Mouse (Mus musculus) thymus, postnatal 10 days (tissue): ENCODE measurements at regions not wholly inside any gene's neighbourhood (a gene's known extent, or its start where the extent isn't known, plus 50 kb on each side); places are given as distances from the start of the nearest gene placed in this dataset.

Source experiments
- DNase-seq, 2 experiments: peaks; one replicate each; pipeline ENCODE4 v3.0.0; 2021; ENCODE audit warnings: low spot score in 2 of 2

DNA sequence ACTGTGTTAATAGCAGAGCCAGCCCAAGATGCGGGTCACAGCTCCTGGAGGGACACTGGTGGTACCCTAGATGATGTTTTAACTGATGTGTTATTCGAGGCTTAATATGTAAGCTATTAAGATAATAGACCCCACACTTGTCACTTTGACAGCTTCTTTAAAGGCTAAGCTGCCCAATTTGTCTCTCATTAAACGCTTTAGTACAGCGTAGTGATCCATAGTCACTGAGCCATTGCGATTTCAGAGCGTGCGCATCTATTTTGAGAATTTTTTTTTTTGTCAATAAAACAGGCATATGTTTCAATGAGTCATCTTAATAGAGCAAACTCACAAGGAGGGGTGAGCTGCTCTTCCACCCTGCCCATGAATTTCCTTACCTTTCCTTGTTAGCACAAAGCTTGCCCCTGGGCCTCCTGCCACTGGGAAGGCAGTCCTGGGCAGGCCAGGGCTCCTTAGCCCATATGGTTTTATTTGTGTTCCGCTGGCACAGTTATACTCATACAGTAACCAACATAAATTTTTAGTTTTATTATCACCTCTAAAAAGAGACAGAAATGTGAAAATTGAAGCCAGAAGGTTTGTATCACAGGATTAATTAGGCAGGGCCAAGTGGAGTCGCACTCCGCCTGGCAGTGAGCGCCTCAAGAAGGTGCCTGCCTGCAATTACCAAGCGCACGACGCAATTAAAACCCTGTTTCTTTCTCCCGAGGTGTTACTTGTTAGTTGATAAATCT is 294.3 kb downstream of the Etv1 start:
- no peak for DNase-seq

DNA sequence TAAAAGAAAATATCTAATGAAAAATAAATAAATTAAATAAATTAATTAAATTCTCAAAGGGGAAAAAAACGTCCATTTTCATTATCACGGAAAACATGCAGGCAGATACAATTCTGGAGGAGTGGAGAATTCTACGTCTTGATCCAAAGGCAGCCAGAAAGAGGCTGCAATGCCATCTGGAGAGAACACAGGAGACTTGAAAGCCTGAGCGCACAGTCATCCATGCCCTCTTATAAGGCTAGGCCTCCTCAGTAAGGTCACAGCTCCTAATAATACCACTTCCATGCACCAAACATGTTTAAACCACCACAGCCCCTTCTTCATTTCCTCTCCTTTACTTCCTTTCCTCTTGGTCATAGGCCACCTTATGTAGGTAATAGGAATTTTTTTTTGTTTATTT is 307.1 kb downstream of the Etv1 start:
- no peak for DNase-seq

DNA sequence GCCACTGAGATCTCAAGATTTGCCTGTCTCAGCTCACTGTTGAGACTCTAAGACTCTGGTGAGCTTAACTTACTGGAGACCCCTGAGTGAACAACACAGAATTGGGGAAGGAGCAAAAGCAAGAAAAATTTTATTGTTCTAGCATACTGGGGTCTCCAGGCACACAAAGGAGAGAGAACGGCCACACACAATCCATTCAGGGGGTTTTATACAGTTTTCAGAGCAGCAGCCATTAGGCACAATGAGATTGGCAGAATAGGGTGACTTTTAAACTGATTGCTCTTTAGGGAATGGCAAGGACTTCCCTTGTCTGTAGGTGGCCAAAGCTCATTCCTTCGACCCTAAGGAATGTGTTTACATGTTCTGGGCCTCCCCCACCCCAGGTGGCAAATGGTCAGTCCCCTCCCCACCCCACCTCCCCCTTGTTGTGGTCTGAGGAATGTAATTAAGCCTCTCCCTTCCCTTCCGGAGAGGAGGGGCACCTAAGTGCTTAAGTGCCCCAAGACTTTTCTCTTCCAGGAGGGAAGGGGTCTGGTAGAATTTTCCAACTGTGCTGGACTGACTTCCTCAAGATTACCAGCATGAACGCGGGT is 315.6 kb downstream of the Etv1 start:
- no peak for DNase-seq

DNA sequence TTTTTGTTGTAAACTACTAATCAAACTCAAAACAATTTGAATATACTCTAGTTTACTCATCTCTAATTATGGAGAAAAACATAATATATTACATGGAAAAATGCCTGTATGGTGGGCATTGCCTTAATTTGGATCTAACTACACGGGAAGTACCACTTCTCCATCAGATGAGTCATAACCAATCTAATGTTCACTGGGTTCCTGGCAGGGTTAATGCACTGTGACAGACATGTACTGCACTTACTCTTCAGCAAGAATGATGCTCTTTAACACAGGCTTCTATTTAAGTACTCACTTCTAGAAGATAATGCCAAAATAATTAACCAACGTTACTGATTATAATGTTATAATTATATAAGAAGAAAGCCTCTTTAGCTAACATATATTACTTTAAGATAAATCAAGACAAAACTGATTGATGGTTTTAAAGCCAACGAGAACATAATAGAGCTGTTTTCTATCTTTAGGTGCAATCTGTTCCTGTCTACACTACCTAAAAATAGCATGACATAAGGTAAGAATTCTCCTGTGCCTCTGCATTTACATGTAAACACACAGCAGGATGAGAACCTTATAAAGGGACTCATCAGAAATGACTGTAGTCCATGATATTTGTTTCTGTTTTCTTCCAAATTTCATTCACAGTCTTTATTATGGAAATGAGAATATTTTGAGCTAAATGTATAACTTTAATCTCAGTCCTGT is 344.4 kb downstream of the Etv1 start:
- no peak for DNase-seq

DNA sequence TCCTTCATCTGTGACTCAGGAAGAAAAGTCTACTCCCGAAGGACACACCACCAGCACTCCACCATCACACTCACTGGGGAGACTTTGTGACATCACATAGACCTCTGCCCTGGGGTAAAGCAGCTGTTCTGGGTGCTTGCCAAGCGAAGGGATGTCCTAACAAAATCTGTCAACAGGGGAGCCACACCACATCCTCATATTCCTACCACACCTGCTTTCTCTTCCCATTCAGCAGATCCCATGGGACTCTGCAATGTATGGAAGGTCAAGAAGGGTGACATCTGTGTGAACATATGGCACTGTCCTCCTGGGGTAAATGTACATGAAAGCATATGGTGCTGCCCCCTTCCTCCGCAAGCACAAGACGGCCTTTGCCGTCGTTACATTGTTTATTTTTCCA is 375.5 kb downstream of the Etv1 start:
- no peak for DNase-seq

DNA sequence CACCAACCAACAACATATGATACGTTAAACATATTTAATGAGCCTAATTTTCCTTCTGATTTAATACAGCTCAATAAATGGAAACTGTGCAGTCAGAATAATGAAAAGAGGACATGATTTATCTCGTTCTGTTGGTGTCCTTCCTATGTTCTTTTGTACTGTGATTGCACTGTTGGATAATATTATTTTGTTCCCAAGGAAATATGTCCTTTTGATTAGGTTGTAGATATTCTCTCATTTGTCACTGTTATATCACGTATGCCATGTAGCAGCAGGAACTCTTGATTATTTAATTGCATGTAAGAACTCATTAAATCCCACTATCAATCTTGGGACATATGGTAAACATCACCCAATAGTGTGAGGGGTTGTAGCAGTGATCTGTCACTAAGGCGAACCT is 397.8 kb downstream of the Etv1 start:
- no peak for DNase-seq

DNA sequence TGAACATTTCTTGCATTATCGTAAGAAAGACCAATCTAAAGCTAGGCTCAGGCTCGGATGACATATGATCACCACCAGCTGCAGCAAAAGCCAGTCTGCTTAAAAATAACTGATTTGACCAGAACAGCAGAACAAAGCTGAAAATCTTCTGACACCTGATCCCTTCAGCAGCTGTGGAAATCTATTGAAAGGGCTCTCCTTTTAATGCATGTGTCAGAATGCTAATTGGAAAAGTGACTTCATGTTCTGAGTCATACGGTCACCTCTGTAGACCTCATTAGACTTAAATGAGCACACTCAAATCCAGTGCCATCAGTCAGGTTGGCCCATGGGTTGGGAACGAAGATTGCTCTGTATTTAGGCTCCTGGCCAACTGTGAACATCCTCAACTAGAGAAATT is 444.9 kb downstream of the Etv1 start:
- DNase-seq, result no peak

DNA sequence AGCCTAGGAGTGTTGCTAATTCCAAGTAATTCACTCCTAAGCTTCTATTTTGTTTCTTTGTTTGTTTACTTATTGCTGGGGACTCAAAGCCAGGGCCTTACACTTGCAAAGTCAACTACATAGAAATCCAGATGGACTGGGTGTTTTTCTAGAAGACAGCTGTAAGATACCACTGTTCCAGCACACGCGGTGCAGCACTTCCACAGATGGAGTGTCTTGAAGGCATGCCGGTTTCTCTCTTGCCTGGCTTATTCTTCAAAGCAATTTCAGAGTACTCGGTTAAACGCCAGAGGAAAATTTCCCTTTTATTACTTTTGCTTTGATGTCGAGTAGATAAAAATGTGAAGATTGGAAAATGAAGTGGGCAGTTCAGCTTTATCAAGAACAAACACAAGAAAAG is 477.4 kb downstream of the Etv1 start:
- no peak for DNase-seq

DNA sequence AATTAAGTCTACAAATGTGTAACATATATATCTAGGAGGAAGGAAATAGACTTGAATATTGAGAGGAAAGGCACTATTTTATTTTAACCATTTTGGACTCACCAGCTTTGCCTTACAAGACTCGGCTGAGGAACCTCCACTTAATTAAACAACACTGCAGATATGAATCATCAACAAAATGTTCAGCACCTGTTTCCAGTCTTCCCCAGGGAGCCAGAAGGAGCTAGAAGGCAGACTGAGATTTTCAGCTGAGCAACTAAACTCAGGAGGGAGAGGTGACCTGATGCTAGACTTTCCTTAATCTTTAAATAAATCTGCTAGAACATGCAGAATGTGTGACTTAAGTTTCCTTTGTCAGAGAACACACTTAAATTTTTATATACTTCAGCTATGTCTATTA is 478.4 kb downstream of the Etv1 start:
- no peak for DNase-seq

DNA sequence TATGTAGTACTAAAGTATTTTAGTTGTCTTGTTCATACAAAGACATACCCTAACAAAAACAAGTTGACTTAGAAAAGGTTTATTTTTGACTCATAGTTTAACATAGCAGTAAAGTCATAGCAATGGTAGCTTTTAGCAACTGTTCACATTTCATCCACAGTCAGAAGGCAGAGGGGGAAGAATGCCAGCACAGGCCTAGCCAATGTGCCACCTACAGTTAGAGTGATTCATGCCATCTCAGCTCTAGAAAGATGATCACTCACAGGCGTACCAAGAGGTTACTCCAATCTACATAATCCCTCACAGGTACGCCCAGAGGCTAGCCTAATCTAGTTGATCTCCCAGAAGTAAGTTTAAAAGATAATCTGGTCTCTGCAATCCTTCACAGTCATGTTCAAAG is 510.5 kb downstream of the Etv1 start:
- DNase-seq, result no peak

DNA sequence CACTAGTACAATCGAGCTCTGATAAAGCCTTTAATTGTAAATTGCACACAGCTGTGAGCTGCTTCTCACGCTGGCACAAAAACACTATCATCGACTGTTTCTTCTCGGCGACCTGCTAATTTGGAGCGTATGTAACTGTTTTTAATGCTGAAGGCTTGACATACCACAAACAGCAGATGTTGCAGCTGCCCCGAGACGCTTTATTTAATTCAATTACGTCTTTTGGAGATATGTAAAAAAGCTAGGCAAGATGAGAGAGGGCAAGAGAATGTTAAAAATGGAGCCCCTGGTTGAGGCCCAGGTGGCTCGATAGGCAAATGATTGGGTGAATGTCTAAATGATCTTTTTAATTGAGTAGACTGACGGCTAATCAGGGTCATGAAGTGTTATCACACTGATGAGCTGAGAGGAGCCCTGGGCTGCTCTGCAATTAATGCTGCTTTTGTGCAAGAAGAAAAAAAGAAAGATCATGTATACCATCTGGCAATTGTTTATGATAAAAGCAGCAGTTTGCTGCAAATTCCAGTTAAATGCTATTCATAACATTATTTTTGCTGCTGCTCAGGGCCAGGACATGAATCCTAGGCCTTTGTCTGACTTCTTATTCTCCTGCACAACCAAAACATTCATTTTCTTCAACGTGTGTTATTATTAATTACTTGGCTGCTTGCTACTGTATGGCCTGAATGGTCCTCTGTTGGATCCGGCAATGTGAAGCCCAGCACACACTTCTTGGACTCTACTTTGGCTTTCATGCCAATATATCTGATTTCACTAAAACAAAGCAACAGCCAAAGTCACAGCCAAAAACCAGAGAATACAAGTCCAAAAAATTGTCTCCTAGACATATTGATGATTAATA is 522.4 kb downstream of the Etv1 start:
- no peak for DNase-seq

DNA sequence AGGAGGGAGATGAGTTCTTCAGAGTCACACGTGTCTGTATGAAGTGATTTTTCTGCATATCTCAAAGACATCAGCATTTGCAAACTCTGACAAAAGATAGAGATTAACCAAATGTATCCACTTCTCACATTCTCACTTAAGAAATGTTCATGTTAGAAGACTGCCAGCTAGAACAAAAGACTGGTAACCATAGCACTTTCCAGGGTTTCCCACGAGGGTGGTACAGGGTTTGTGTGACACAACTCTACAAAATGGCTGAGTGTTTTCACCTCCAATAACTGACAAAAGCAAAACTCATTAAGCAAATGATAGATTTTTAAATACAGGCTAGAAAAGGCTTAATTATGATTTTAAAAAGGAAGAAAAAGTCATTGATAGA is 523.0 kb downstream of the Etv1 start:
- no peak for DNase-seq

DNA sequence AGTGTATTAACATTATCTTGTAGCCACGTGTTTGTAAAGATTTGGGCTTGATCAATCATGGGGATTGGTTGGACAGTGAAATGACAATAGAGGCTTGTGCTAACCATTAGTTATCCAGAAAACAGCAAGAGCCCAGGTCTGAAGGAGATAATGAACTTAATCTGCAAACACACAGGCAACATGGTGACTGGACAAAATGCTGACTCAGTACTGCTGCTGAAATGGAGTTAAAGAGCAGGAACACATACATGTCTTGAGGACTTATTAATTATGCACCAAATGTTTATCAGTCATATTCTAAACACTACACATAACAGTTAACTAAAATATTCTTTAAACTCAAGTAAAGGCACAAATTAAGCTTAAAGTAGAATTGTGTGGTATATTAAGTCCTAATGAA is 528.6 kb downstream of the Etv1 start:
- no peak for DNase-seq

DNA sequence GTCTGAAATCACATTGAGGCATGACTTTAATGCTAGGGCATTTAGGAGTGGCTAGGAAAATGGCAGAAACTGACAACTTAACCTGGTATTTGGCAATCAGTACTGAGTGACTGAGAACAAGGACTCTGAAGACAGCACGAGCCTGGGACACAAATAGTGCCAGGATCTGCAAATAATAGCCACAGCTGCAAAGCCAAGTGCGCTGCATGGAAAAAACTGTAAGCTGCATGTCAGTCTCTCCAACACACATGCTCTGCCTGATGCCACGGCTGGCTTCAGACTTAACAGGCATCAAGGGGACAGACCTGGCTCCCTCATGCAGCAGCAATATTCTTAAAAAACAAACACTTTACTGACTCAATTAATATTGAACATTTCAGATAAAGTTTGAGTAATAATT is 530.7 kb downstream of the Etv1 start:
- no peak for DNase-seq

DNA sequence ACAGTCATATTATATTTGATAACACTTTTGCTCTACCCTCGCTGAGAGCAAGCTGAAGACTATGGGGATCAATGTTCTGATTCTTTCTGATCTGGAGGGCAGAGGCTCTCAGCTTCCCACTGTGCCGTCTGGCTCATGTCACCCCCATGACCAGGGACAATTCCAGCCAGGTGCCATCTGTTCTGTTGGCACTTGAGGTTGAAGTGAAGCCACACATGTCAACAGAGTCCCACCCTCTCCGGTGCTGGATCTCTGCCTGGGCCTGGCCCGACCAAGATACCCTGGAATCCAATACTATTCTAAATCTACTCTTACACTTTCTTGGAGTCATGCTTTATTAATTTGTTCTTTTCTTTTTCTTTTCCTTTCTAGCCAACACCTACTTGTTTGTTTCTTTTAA is 538.0 kb downstream of the Etv1 start:
- no peak for DNase-seq

DNA sequence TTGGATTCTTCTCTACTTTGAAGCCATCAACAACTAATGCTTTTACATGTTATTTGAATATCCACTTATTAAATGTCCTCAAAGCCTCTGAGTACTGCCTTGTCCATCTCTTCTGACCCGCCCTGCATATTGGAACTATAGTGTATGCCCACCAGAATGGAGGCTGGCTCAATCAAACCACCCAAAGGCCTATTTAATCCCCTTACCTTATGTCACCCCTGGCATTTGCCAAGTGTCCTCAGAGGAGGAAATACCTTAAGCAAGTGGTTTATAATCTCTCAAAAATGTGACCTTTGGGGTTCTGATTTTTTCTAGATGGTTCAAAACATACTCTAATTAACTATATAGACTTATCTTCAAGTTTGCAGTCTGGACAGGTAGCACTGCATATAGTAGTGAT is 542.3 kb downstream of the Etv1 start:
- DNase-seq, result no peak

DNA sequence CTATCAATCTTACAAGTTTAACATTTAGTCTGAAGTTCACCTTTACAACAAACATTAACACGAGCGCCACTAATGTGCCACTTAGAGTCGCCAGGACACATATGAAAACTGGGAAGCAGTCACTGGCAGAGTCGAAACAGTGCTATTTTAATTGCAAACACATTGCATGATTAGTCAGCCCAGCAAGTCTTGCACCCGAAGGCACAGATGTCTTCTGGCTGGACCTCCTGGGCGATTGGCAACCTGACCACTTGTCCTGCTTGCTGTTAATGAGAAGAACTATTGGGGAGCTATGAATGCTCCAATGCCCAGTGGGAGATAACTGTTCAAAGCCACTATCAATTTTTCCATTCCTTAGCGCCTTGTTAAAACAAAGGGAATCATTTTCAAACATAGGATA is 547.0 kb downstream of the Etv1 start:
- no peak for DNase-seq

DNA sequence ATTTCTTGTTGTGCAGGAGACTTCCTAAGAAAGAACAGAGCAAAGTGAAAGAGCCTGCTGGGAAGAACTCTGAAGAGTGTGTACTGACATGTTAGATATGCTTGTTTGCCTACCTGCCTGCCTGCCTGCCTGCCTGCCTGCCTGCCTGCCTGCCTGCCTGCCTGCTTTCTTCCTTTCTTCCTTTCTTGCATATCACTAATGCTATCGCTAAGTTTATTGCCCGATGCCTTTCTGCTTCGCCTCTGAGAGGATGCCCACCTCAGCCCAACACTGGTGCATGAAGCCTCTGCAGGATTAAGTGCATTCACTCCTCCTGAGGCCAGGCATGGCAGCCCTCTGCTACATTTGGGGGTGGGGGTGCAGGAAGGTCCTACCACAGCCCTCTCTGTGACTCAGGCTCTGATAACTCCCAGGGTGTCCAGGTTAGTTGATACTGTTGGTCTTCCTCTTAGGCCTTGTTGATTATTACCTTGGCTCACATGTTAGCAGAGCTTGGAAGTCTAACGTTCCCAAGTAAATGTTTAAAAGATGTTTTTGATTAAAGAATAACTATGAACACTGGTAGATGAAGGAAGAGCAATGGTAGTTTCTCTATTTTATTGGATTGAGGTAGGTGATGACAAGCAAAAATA is 547.6 kb downstream of the Etv1 start:
- DNase-seq, result no peak

DNA sequence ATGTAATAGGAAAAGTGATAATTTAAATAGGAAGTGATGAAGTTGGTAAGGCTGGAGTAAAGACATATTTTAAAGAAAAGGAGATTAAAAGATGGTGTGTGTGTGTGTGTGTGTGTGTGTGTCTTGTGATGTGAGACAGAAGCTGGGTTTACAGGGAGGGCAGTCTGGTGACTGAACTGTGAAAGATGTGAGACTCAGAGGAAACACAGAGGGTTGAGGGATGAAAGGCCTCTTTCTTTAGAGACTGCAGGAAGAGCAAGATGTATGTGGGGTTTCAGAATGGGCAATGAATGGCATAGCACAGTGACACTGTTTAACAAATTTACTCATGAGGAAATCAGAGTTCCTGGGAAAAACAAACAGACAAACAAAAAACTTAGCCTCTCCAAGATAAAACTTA is 549.2 kb downstream of the Etv1 start:
- DNase-seq, result no peak

DNA sequence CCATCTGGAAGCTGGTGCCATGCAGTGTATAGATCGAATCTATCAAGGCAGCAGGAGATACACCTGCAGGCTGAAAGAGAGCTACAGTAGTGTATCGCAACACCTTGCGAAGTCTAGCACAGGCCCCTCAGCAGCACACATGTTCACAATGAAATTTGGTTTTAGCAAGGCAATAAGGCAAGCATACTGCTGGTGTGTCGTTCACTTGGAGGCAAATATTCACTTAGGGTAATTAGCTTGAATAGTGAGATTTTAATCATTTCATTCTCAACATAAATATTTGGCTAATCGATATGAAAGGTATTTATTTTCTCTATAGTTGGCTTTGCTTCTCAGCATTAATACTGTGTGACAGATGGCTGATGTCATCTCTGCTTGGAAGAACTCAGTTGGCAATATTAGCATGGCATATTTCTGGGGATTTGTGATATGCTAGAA is 559.9 kb downstream of the Etv1 start:
- DNase-seq, result no peak

DNA sequence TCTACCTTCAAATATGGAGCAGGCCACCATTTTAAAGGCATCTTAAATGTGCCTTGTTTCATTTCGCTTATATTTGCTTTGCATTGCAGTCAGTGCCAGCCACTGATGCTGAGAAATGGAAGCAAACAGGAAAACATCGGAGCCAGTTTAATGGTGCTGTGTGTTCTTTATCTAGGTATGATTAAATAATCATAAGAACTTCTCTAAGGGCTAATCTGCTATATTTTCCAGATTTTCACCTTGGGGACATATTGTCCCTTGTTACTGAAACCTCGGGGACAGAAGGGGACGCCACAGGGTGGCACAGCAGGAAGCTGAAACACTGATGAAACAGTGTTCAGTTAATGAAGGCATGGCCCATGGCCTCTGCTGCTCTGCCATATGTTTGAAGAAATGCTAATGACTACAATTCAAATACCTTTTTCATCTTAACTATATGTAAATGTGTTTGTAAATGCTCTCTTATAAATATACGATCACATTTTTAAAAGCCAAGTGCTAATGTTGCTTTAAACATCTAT is 562.6 kb downstream of the Etv1 start:
- DNase-seq, result no peak

DNA sequence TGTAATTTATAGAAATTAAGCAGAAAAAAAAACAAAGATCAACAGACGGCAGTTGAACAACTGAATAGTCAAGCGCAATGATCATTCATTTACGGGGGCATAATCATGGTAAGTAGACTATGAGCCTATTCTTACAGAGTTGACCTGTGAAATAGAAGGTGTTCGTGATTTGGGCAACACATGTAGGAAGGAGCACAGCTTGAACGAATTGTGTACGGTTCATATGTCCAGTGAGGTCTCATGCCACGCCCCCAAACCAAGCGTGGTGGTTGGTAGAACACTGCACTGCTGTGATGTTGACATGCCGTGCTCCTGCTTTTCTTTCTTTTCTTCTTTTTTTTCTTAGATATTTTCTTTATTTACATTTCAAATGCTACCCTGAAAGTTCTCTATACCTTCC is 563.1 kb downstream of the Etv1 start:
- no peak for DNase-seq
